Mouse (Mus musculus): Measurements from ENCODE around the gene Gcn1l1. TPM values are rescaled to one million over a fixed set of nuclear protein-coding genes. Genes with fewer than 3 reads are reported as not detected.
"Not testable (repeated sequence)": the region's sequence is repeated elsewhere in the genome, so short reads cannot be mapped to it uniquely, and the experiment has no call there.

Gcn1l1 gene
- not detected in 2 replicates for polyA plus RNA-seq (2012; ENCODE audit: insufficient read depth, insufficient read length, low replicate concordance, missing spikeins)

DNA sequence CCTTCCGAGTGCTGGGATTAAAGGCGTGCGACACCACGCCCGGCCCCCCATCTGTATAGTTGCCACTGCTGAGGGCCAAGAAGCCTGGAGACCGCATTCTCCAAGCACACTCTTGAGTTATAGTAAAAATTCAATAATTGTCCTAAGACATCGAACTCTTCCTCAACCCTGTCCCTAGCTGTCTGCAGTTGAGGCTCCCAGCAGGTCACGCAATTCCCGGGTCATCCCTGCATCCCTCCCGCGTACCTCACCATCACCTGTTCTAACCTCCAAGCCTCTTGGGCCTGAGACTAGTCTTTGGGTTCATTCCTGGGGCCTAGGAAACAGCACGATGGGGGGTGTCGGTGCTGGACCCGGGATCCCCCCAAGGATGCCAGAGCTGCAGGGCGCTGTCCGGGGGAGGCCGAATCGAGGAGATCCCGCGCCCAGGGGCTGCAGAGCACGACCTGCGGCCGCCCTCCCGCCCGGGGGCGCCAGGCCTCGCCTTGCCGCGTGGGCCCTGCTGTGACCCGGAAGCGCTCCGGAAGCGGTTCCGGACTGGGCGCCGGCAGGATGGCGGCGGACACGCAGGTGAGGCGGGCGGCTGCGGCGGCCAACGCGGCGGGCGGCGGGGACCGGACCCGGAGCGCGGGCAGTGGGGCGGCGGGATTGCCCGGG is at the start of gene Gcn1l1:
Gene Gcn1l1 (plus strand): TSS at position 518 of the 657 bp plus-strand sequence.
- TF ChIP-seq CTCF (IDR thresholded peaks at IDR 0.05; ENCODE audit: insufficient read depth, low read depth, low read length) (peak; percentile 13; the same call in 1 of the 2 replicates), POLR2A (IDR thresholded peaks at IDR 0.05; ENCODE audit: insufficient read depth, low read depth, low read length) (no peak; the same call in 1 of the 2 replicates)
- H3K27ac ChIP-seq (ENCODE audit: insufficient read depth, low read depth, low read length), result peak within 1 kb of the TSS; percentile 70; the same call in 1 of the 2 replicates
- peak within 1 kb of the TSS; percentile 92 for H3K4me3 ChIP-seq (ENCODE audit: insufficient read depth, low read depth, low read length)
- H3K4me1 ChIP-seq (ENCODE audit: control insufficient read depth, insufficient read depth, low read length), result peaks cover 31% of the 10 kb centered on the region
- WGBS, result 3% methylated on average over 51 of the region's 55 CpGs

DNA sequence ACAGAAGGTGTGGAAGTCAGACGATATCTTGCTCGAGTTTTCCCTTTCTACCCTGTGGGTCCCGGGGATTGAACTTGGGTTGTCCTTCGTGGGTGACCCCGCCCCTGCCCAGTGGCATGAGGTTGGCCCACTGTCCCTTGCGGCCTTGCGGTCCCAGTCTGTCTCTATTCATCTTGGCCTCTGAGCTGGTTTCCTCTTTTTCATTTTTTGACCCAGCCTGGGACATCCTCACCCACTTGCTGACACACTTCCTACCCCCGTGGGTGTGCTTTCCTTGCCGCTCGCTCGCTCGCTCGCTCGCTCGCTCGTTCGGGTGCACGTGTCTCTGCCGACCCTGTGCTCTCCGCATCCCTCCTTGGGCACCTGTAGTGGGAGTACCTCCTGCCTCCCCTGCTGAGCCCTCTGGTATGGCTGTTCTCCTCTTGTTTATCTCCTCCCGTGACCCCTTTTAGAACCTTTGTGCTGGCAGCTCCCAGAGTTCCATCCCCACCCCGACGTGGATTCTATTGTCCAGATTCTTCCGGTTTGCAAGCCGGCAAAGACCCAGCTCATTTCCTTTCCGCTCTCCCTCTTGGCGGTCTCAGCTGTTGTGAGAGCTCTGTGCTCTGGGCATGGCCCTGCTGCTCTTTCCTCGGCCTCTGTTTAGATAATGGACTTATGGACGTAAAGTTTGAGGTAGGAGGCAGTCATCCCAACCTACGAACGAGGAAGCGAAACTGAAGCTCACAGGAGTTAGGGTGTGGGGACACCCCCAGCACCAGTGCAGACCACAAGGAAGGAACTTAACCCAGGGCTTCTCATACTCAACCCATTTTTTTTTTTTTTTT is 48.8 kb upstream of the Gcn1l1 start:
- TF ChIP-seq POLR2A (IDR thresholded peaks at IDR 0.05; ENCODE audit: insufficient read depth, low read depth, low read length) (no peak), CTCF (IDR thresholded peaks at IDR 0.05; ENCODE audit: insufficient read depth, low read depth, low read length) (no peak)
- Histone ChIP-seq H3K4me1 (ENCODE audit: control insufficient read depth, insufficient read depth, low read length) (peaks cover 23% of the 10 kb centered on the region), H3K4me3 (ENCODE audit: insufficient read depth, low read depth, low read length) (no peak overlapping the region), H3K27ac (ENCODE audit: insufficient read depth, low read depth, low read length) (no peak overlapping the region)
- 80% methylated on average over 32 of the region's 32 CpGs for whole genome bisulfite sequencing

- no peak overlapping the region for H3K27ac ChIP-seq (ENCODE audit: insufficient read depth, low read depth, low read length)
- H3K4me3 ChIP-seq (ENCODE audit: insufficient read depth, low read depth, low read length), result no peak overlapping the region
- peaks cover 28% of the 10 kb centered on the region for H3K4me1 ChIP-seq (ENCODE audit: control insufficient read depth, insufficient read depth, low read length)
- WGBS, result 91% methylated on average over 7 of the region's 7 CpGs
- TF ChIP-seq POLR2A (IDR thresholded peaks at IDR 0.05; ENCODE audit: insufficient read depth, low read depth, low read length) (no peak), CTCF (IDR thresholded peaks at IDR 0.05; ENCODE audit: insufficient read depth, low read depth, low read length) (no peak)
Observed at GRCm38 (mm10) chr5:115516908-115517307, 48.1 kb upstream of the Gcn1l1 start.

GRCm38 (mm10) chr5:115517501-115517900 is 47.6 kb upstream of the Gcn1l1 start:
- TF ChIP-seq POLR2A (IDR thresholded peaks at IDR 0.05; ENCODE audit: insufficient read depth, low read depth, low read length) (no peak), CTCF (IDR thresholded peaks at IDR 0.05; ENCODE audit: insufficient read depth, low read depth, low read length) (no peak)
- Histone ChIP-seq H3K4me1 (ENCODE audit: control insufficient read depth, insufficient read depth, low read length) (peaks cover 31% of the 10 kb centered on the region), H3K27ac (ENCODE audit: insufficient read depth, low read depth, low read length) (no peak overlapping the region), H3K4me3 (ENCODE audit: insufficient read depth, low read depth, low read length) (no peak overlapping the region)
- WGBS, result 95% methylated on average over 9 of the region's 9 CpGs

GRCm38 (mm10) chr5:115518214-115518613 is 46.8 kb upstream of the Gcn1l1 start:
- 93% methylated on average over 8 of the region's 8 CpGs for WGBS
- not testable (repeated sequence) for H3K4me3 ChIP-seq (ENCODE audit: insufficient read depth, low read depth, low read length); H3K27ac ChIP-seq (ENCODE audit: insufficient read depth, low read depth, low read length)
- H3K4me1 ChIP-seq (ENCODE audit: control insufficient read depth, insufficient read depth, low read length), result peaks cover 33% of the 10 kb centered on the region

DNA sequence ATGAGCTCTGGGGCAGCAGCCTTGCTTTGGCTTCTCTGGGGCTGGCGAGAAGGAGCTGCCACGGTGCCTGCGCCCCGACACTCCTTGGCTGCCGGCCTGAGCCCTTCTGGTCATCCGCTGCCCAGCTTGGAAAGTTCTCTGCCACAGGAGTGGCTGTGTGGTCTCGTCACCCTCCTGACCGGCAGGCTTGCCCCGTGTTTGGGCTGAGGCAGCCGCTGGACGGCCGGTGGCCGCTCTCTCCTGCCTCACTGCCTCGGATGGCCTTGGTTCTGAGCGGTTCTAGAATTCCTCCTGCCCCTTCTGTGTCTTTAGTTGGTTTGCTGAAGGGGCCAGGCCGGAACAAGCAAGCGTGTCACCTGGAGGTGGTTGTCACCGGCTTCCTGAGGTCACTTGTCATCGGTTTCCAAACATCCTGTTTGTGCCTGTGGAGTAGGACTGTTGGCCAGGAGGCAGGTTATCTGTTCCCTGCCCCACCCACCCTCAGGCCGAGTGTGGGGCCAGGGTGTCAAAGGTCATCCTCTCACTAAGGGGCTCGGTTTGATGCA is 44.7 kb upstream of the Gcn1l1 start:
- TF ChIP-seq POLR2A (IDR thresholded peaks at IDR 0.05; ENCODE audit: insufficient read depth, low read depth, low read length) (no peak), CTCF (IDR thresholded peaks at IDR 0.05; ENCODE audit: insufficient read depth, low read depth, low read length) (no peak)
- Histone ChIP-seq H3K27ac (ENCODE audit: insufficient read depth, low read depth, low read length) (0 out of 2 replicates have a peak overlapping the region, but pooled peaks have one; percentile 36), H3K4me1 (ENCODE audit: control insufficient read depth, insufficient read depth, low read length) (peaks cover 23% of the 10 kb centered on the region), H3K4me3 (ENCODE audit: insufficient read depth, low read depth, low read length) (no peak overlapping the region)
- 63% methylated on average over 21 of the region's 21 CpGs for WGBS

- no peak for TF ChIP-seq CTCF (IDR thresholded peaks at IDR 0.05; ENCODE audit: insufficient read depth, low read depth, low read length)
- TF ChIP-seq POLR2A (IDR thresholded peaks at IDR 0.05; ENCODE audit: insufficient read depth, low read depth, low read length), result no peak
- 73% methylated on average over 20 of the region's 21 CpGs for WGBS
- H3K4me1 ChIP-seq (ENCODE audit: control insufficient read depth, insufficient read depth, low read length), result peaks cover 28% of the 10 kb centered on the region
- H3K27ac ChIP-seq (ENCODE audit: insufficient read depth, low read depth, low read length), result peak overlapping the region; percentile 41; the same call in 1 of the 2 replicates
- H3K4me3 ChIP-seq (ENCODE audit: insufficient read depth, low read depth, low read length), result no peak overlapping the region
Observed at GRCm38 (mm10) chr5:115521553-115522461, 43.2 kb upstream of the Gcn1l1 start.

DNA sequence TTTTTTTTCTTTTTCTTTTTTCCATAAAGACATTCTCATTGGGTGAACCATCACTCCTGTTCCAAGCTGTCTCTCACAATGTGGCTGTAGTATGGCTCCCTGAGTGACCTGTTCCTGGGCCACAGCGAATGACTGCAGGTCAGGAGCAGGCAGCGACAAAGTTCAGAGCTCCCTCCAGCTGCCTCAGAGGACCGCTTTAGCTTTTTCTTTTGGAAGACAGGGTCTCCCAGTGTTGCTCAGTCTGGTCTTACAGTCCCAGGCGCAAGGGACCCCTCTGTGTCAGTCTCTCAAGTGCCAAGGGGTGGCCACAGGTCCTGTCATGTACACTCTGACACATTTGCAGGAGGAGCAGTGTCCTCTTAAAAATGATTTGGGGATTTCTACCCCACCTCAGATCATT is 42.5 kb upstream of the Gcn1l1 start:
- Histone ChIP-seq H3K4me3 (ENCODE audit: insufficient read depth, low read depth, low read length) (no peak overlapping the region), H3K4me1 (ENCODE audit: control insufficient read depth, insufficient read depth, low read length) (peaks cover 28% of the 10 kb centered on the region), H3K27ac (ENCODE audit: insufficient read depth, low read depth, low read length) (no peak overlapping the region)
- WGBS, result 94% methylated on average over 4 of the region's 4 CpGs
- TF ChIP-seq CTCF (IDR thresholded peaks at IDR 0.05; ENCODE audit: insufficient read depth, low read depth, low read length) (no peak), POLR2A (IDR thresholded peaks at IDR 0.05; ENCODE audit: insufficient read depth, low read depth, low read length) (no peak)

Data from olfactory bulb, adult 2 months (tissue).